In genomic region chr6:89090096-89090495, GRCm38 (mm10) we compare ENCODE assay signal across 14 mouse cellular contexts.
DNase-seq lines count a peak whose midpoint lies in the region.
"Had no signal": no experiment of that assay in that cellular context is flagged by ENCODE, and none has a peak within 500 bp of the region (broad histone marks: within the 10 kb centered on the region; RNA-seq: fewer than 3 reads in every experiment).

No protein-coding gene starts in this region.

- intact Hi-C loops in left cerebral cortex, postnatal 14 days (cut with DNase I), result no loop called here

- peak; percentile 39 to 60 for DNase-seq in frontal cortex, adult 2 months (ENCODE audit: extremely low spot score in 1 of 2, low spot score in 1 of 2)
- DNase-seq in frontal cortex, postnatal 10 days (ENCODE audit: low spot score in 2 of 2), result no peak
- peak; percentile 31 to 49 for DNase-seq in left cerebral cortex, postnatal 14 days (ENCODE audit: low spot score in 2 of 2)
- DNase-seq in left cerebral cortex, adult 11 months (ENCODE audit: low spot score), result no peak
- peak; percentile 28 to 65 for DNase-seq in frontal cortex, postnatal 36 days (ENCODE audit: low spot score in 2 of 2)
- DNase-seq in telencephalon, adult 2 months (ENCODE audit: low read depth, low spot score), result peak; percentile 62
- DNase-seq in spleen, postnatal 4 days (ENCODE audit: low spot score in 2 of 2), result no peak
- DNase-seq: adrenal gland, postnatal 10 days; cerebellum, adult 11-12 months; cerebellum, adult 9-10 months; cerebellum, postnatal 25 days; gastrocnemius, postnatal 10 days; heart, adult 18-20 months; heart, postnatal 14 days had no signal

Comparison
In these comparisons a context has a peak if more than half of its experiments do, and no peak if none do; other contexts are left out.
1. DNase-seq: peak in frontal cortex, adult 2 months (2 of 2), left cerebral cortex, postnatal 14 days (2 of 2), frontal cortex, postnatal 36 days (2 of 2) and telencephalon, adult 2 months (single experiment); none in frontal cortex, postnatal 10 days (0 of 2), left cerebral cortex, adult 11 months (single experiment) and spleen, postnatal 4 days (0 of 2).